Mouse (Mus musculus) neural tube, embryonic 11.5 days (tissue): ENCODE data around the gene Odc1. TPM values are rescaled to one million over a fixed set of nuclear protein-coding genes. Genes with fewer than 3 reads are reported as not detected.

Experiments
- ATAC-seq: fragments of 200-750 bp; cut with Nextera tagmentation; 2 replicates; pipeline ENCODE4 v1.8.0; 2017; ENCODE audit warnings: moderate number of reproducible peaks, mild to moderate bottlenecking, moderate TSS enrichment, moderate library complexity; ENCODE audit not compliant: insufficient read depth, low FRiP score, low TSS enrichment
- DNase-seq: peaks from one replicate; pipeline ENCODE4 v3.0.0-alpha.2; 2015; ENCODE audit warnings: low spot score
- H3K27ac ChIP-seq: fragments of 300-500 bp; sonication (generic); 2 replicates; pipeline ENCODE4 v1.5.1; 2014; ENCODE audit warnings: low read depth, mild to moderate bottlenecking, low read length
- H3K27me3 ChIP-seq: fragments of 300-500 bp; sonication (generic); 2 replicates; pipeline ENCODE4 v1.6.1; 2014; ENCODE audit warnings: mild to moderate bottlenecking, low read length, mixed read lengths; ENCODE audit not compliant: control insufficient read depth, insufficient read depth
- H3K36me3 ChIP-seq: fragments of 300-500 bp; sonication (generic); 2 replicates; pipeline ENCODE4 v1.6.1; 2014; ENCODE audit warnings: mild to moderate bottlenecking, low read length, moderate library complexity, mixed read lengths; ENCODE audit not compliant: control insufficient read depth, insufficient read depth
- H3K4me1 ChIP-seq: fragments of 300-500 bp; sonication (generic); 2 replicates; pipeline ENCODE4 v1.6.1; 2014; ENCODE audit warnings: low read length, mixed read lengths; ENCODE audit not compliant: control insufficient read depth, insufficient read depth
- H3K4me2 ChIP-seq: fragments of 300-500 bp; sonication (generic); 2 replicates; pipeline ENCODE4 v1.6.1; 2014; ENCODE audit warnings: low read depth, mild to moderate bottlenecking, moderate library complexity
- H3K4me3 ChIP-seq: fragments of 300-500 bp; sonication (generic); 2 replicates; pipeline ENCODE4 v1.5.1; 2014; ENCODE audit warnings: low read depth, low read length
- H3K9ac ChIP-seq: fragments of 300-500 bp; sonication (generic); 2 replicates; pipeline ENCODE4 v1.6.1; 2014; ENCODE audit warnings: mild to moderate bottlenecking, low read length
- H3K9me3 ChIP-seq: fragments of 300-500 bp; sonication (generic); 2 replicates; pipeline ENCODE4 v1.6.1; 2016; ENCODE audit warnings: low read length; ENCODE audit not compliant: control insufficient read depth
- WGBS: fragments of 180-500 bp; shearing (Covaris S2); extraction: QIAGEN DNeasy Blood & Tissue Kit; methylation state at CpG from one replicate; pipeline ENCODE4 v1.1.7; 2014; 5-methylcytosine and 5-hydroxymethylcytosine counted together
- polyA plus RNA-seq: library from polyadenylated mRNA; unstranded; fragments of >200 nt; fragmentation: Nextera tagmentation; extraction: Ambion mirVana; gene quantifications from 2 replicates; pipeline ENCODE4 v1.2.1, GENCODE M21; 2014

The Odc1 gene
- polyA plus RNA-seq, 1 experiment from 2014 or later: 277 TPM

GRCm38 (mm10) chr12:17554200-17554951 is 9.8 kb downstream of the Odc1 start:
- DNase-seq: peak; percentile 90
- Histone ChIP-seq H3K4me3 (no peak overlapping the region), H3K36me3 (peaks cover 8% of the 10 kb centered on the region; the same call in 1 of the 2 replicates), H3K4me1 (0 out of 2 replicates have a peak, but pooled peaks cover 2% of the 10 kb centered on the region), H3K27me3 (no peaks in the 10 kb centered on the region), H3K9me3 (no peaks in the 10 kb centered on the region), H3K9ac (no peak overlapping the region), H3K4me2 (no peak overlapping the region), H3K27ac (no peak overlapping the region)
- WGBS: 36% methylated on average over 15 of the region's 15 CpGs
- peak; percentile 40; the same call in 1 of the 2 replicates for ATAC-seq

GRCm38 (mm10) chr12:17556430-17557343 is 12.1 kb downstream of the Odc1 start:
- Histone ChIP-seq H3K27me3 (no peaks in the 10 kb centered on the region), H3K27ac (peak overlapping the region; percentile 31; the same call in 1 of the 2 replicates), H3K9me3 (no peaks in the 10 kb centered on the region), H3K4me3 (0 out of 2 replicates have a peak overlapping the region, but pooled peaks have one; percentile 6), H3K4me1 (0 out of 2 replicates have a peak, but pooled peaks cover 2% of the 10 kb centered on the region), H3K4me2 (0 out of 2 replicates have a peak overlapping the region, but pooled peaks have one; percentile 15), H3K9ac (no peak overlapping the region), H3K36me3 (0 out of 2 replicates have a peak, but pooled peaks cover under 1% of the 10 kb centered on the region)
- DNase-seq: peak; percentile 84
- ATAC-seq: peak; percentile 70
- WGBS: 31% methylated on average over 21 of the region's 21 CpGs

- Histone ChIP-seq H3K9ac (no peak overlapping the region), H3K4me2 (no peak overlapping the region), H3K27ac (peak overlapping the region; percentile 31; the same call in 1 of the 2 replicates)
Measured at GRCm38 (mm10) chr12:17557344-17557966, 12.9 kb downstream of the Odc1 start.

GRCm38 (mm10) chr12:17557967-17558345 is 13.4 kb downstream of the Odc1 start:
- no peak overlapping the region for H3K9ac ChIP-seq
- no peak for DNase-seq

More at GRCm38 (mm10) chr12:17557344-17557966, 12.9 kb downstream of the Odc1 start:
- Histone ChIP-seq H3K4me1 (0 out of 2 replicates have a peak, but pooled peaks cover 2% of the 10 kb centered on the region), H3K27me3 (no peaks in the 10 kb centered on the region), H3K36me3 (no peaks in the 10 kb centered on the region), H3K9me3 (no peaks in the 10 kb centered on the region), H3K4me3 (no peak overlapping the region)
- ATAC-seq (peak; percentile 48), DNase-seq (peak; percentile 52)
- 14% methylated on average over 7 of the region's 7 CpGs for WGBS

GRCm38 (mm10) chr12:17562396-17562795 is 17.8 kb downstream of the Odc1 start:
- Histone ChIP-seq H3K4me1 (0 out of 2 replicates have a peak, but pooled peaks cover 2% of the 10 kb centered on the region), H3K4me2 (no peak overlapping the region), H3K27ac (no peak overlapping the region), H3K4me3 (no peak overlapping the region), H3K9ac (no peak overlapping the region), H3K36me3 (no peaks in the 10 kb centered on the region), H3K9me3 (no peaks in the 10 kb centered on the region), H3K27me3 (no peaks in the 10 kb centered on the region)
- WGBS: 86% methylated on average over 1 of the region's 1 CpGs
- DNase-seq (no peak), ATAC-seq (no peak)

More at GRCm38 (mm10) chr12:17557967-17558345, 13.4 kb downstream of the Odc1 start:
- no peak overlapping the region for H3K4me2 ChIP-seq
- H3K27me3 ChIP-seq: no peaks in the 10 kb centered on the region
- ATAC-seq: peak; percentile 29; the same call in 1 of the 2 replicates
- H3K27ac ChIP-seq: peak overlapping the region; percentile 31; the same call in 1 of the 2 replicates
- no peaks in the 10 kb centered on the region for H3K9me3 ChIP-seq
- H3K4me1 ChIP-seq: 0 out of 2 replicates have a peak, but pooled peaks cover 2% of the 10 kb centered on the region
- no peak overlapping the region for H3K4me3 ChIP-seq
- WGBS: 73% methylated on average over 2 of the region's 2 CpGs
- H3K36me3 ChIP-seq: no peaks in the 10 kb centered on the region

- no peak overlapping the region for H3K9ac ChIP-seq
- H3K27me3 ChIP-seq: no peaks in the 10 kb centered on the region
- H3K27ac ChIP-seq: no peak overlapping the region
- ATAC-seq (no peak), DNase-seq (no peak)
- 91% methylated on average over 3 of the region's 3 CpGs for WGBS
- no peak overlapping the region for H3K4me3 ChIP-seq
- no peak overlapping the region for H3K4me2 ChIP-seq
- no peaks in the 10 kb centered on the region for H3K4me1 ChIP-seq
- no peaks in the 10 kb centered on the region for H3K9me3 ChIP-seq
- no peaks in the 10 kb centered on the region for H3K36me3 ChIP-seq
Measured at GRCm38 (mm10) chr12:17565393-17566045, 20.9 kb downstream of the Odc1 start.

GRCm38 (mm10) chr12:17566046-17566408 is 21.4 kb downstream of the Odc1 start:
- ATAC-seq: no peak
- Histone ChIP-seq H3K9me3 (no peaks in the 10 kb centered on the region), H3K36me3 (no peaks in the 10 kb centered on the region), H3K27ac (no peak overlapping the region), H3K4me2 (no peak overlapping the region), H3K27me3 (no peaks in the 10 kb centered on the region), H3K4me3 (no peak overlapping the region), H3K9ac (no peak overlapping the region), H3K4me1 (no peaks in the 10 kb centered on the region)
- DNase-seq: no peak
- WGBS: 89% methylated on average over 1 of the region's 1 CpGs

- 89% methylated on average over 10 of the region's 10 CpGs for WGBS
- no peak for DNase-seq
- Histone ChIP-seq H3K4me1 (no peaks in the 10 kb centered on the region), H3K4me2 (no peak overlapping the region), H3K9me3 (no peaks in the 10 kb centered on the region), H3K36me3 (no peaks in the 10 kb centered on the region), H3K9ac (no peak overlapping the region), H3K4me3 (no peak overlapping the region), H3K27ac (no peak overlapping the region), H3K27me3 (no peaks in the 10 kb centered on the region)
- ATAC-seq: no peak
Measured at GRCm38 (mm10) chr12:17568564-17568963, 24.0 kb downstream of the Odc1 start.
